Mouse (Mus musculus) erythroblast, embryonic 14.5 days (primary cell): ENCODE results near the gene Gm10382.

Experiments used
- GATA1 ChIP-seq: IDR thresholded peaks from 2 replicates; pipeline ENCODE4 v1.6.1; 2012; ENCODE audit warnings: low read length, inconsistent platforms, mixed read lengths
- TAL1 ChIP-seq: IDR thresholded peaks from 3 replicates; pipeline ENCODE4 v1.6.1; 2012; ENCODE audit warnings: low read length, inconsistent platforms, mixed read lengths

DNA sequence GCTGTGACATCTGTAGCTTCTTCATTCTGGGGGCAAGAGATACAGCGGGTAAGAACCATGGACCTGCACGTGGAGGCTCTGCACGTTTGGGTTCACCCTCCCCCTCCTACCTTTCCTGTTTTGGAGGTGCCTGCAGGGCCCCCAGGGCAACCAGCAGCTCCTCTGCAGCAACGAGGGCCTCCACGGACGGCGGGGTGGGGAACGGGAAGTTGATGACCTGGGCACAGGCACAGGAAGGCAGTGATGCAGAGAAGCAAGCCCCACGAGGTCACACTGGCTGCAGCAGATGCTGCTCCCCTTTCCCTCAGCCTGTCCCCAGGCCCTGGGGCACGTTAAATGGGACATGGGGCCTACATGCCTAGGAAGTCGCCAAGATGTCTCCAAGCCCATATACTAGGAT, 30.0 kb downstream of the Gm10382 start:
- TF ChIP-seq TAL1 = no peak
- no peak for TF ChIP-seq GATA1
